Mouse (Mus musculus): ENCODE measurements around the gene Pomt1.

- TF ChIP-seq CTCF (IDR thresholded peaks at IDR 0.05; ENCODE audit: extremely low read depth, insufficient read length, insufficient replicate concordance, low read depth, low read length) (no peak), POLR2A (IDR thresholded peaks at IDR 0.05; ENCODE audit: low read depth, low read length) (no peak)
Measured at GRCm38 (mm10) chr2:32203853-32204252, 32.5 kb upstream of the Pomt1 start.
